Comparison of ENCODE assay signal across 13 mouse cellular contexts in genomic region chr3:32347881-32348280, GRCm38 (mm10). TPM values are rescaled to one million over a fixed set of nuclear protein-coding genes. Genes with fewer than 3 reads are reported as not detected.
DNase-seq lines count a peak whose midpoint lies in the region; ATAC-seq and TF ChIP-seq lines count a peak whose summit lies in the region.
"Had no signal": no experiment of that assay in that cellular context is flagged by ENCODE, and none has a peak within 500 bp of the region (broad histone marks: within the 10 kb centered on the region; RNA-seq: fewer than 3 reads in every experiment).

No protein-coding gene starts in this region.

- peaks cover 11% of the 10 kb centered on the region; the same call in 1 of the 2 replicates for H3K36me3 ChIP-seq in hindbrain, postnatal 0 days (ENCODE audit: insufficient read depth, low read length)
- H3K36me3 ChIP-seq in hindbrain, embryonic 10.5 days, result peaks cover 50% of the 10 kb centered on the region
- peaks cover 11% of the 10 kb centered on the region for H3K36me3 ChIP-seq in myocyte (ENCODE audit: control insufficient read depth, insufficient read depth)
- no peaks in the 10 kb centered on the region for H3K36me3 ChIP-seq in intestine, embryonic 16.5 days (ENCODE audit: control insufficient read depth, insufficient read depth, low read length)
- no peaks in the 10 kb centered on the region for H3K36me3 ChIP-seq in lung, postnatal 0 days (ENCODE audit: insufficient read depth, low read length)

- no peak overlapping the region for H3K27ac ChIP-seq in hindbrain, postnatal 0 days
- H3K27ac ChIP-seq in hindbrain, embryonic 10.5 days, result no peak overlapping the region
- no peak overlapping the region for H3K27ac ChIP-seq in intestine, embryonic 16.5 days (ENCODE audit: low read length)
- H3K27ac ChIP-seq in lung, postnatal 0 days (ENCODE audit: low read length), result no peak overlapping the region
- H3K27ac ChIP-seq: heart, embryonic 10.5 days; hindbrain, embryonic 13.5 days; stomach, postnatal 0 days had no signal

- TF ChIP-seq EP300 in lung, postnatal 0 days (IDR thresholded peaks at IDR 0.05), result no peak

- H3ac ChIP-seq in myocyte (ENCODE audit: control insufficient read depth, insufficient read length), result no peak overlapping the region

- no peak for TF ChIP-seq POLR2A in myocyte (IDR thresholded peaks at IDR 0.05; ENCODE audit: insufficient read length, low read depth)

- DNase-seq in hindbrain, postnatal 0 days (ENCODE audit: low spot score), result peak; percentile 61
- DNase-seq in hindbrain, embryonic 10.5 days (ENCODE audit: low spot score), result no peak
- DNase-seq in adipocyte (ENCODE audit: low spot score), result peak; percentile 29
- peak; percentile 48 for DNase-seq in layer of hippocampus, adult 9-10 months (ENCODE audit: low spot score)
- no peak for DNase-seq in c-Kit-positive CD71-positive TER-119-positive erythroid progenitor cells, embryonic 14.5 days (ENCODE audit: low spot score)
- no peak for DNase-seq in lung, postnatal 0 days (ENCODE audit: low spot score)
- DNase-seq: liver, postnatal 0 days had no signal

- H3K4me2 ChIP-seq in hindbrain, postnatal 0 days (ENCODE audit: low read depth, low read length), result no peak overlapping the region
- peak overlapping the region; percentile 18 for H3K4me2 ChIP-seq in myocyte (ENCODE audit: low read depth)
- no peak overlapping the region for H3K4me2 ChIP-seq in intestine, embryonic 16.5 days (ENCODE audit: low read depth, low read length)
- no peak overlapping the region for H3K4me2 ChIP-seq in lung, postnatal 0 days (replicated peaks; ENCODE audit: low read depth, low read length)
- H3K4me2 ChIP-seq: hindbrain, embryonic 13.5 days had no signal

- H3K4me1 ChIP-seq in hindbrain, postnatal 0 days (ENCODE audit: insufficient read depth, low read length), result no peaks in the 10 kb centered on the region; the same call in 1 of the 2 replicates
- H3K4me1 ChIP-seq in hindbrain, embryonic 10.5 days (replicated peaks), result no peaks in the 10 kb centered on the region
- H3K4me1 ChIP-seq in intestine, embryonic 16.5 days (ENCODE audit: control insufficient read depth, insufficient read depth, low read length), result no peaks in the 10 kb centered on the region
- H3K4me1 ChIP-seq in lung, postnatal 0 days (ENCODE audit: insufficient read depth, low read depth, low read length), result no peaks in the 10 kb centered on the region
- H3K4me1 ChIP-seq: heart, embryonic 10.5 days; hindbrain, embryonic 13.5 days had no signal

- no peak for TF ChIP-seq CTCF in hindbrain, postnatal 0 days (IDR thresholded peaks at IDR 0.05; ENCODE audit: low read depth)
- TF ChIP-seq CTCF in lung, postnatal 0 days (IDR thresholded peaks at IDR 0.05), result no peak

- 0 out of 2 replicates have a peak, but pooled peaks have one; percentile 39 for ATAC-seq in hindbrain, postnatal 0 days
- ATAC-seq in intestine, embryonic 16.5 days, result no peak
- no peak for ATAC-seq in lung, postnatal 0 days
- ATAC-seq: CD4-positive, CD25-positive, alpha-beta regulatory T cell, adult 4 months; liver, postnatal 0 days had no signal

- no peak overlapping the region for H3K9ac ChIP-seq in hindbrain, postnatal 0 days (replicated peaks; ENCODE audit: low read length)
- H3K9ac ChIP-seq in intestine, embryonic 16.5 days (ENCODE audit: low read depth, low read length), result no peak overlapping the region
- H3K9ac ChIP-seq in lung, postnatal 0 days (replicated peaks; ENCODE audit: low read depth), result no peak overlapping the region
- H3K9ac ChIP-seq: hindbrain, embryonic 13.5 days; liver, postnatal 0 days had no signal

- H3K4me3 ChIP-seq in hindbrain, postnatal 0 days (ENCODE audit: low read length), result no peak overlapping the region
- H3K4me3 ChIP-seq in hindbrain, embryonic 10.5 days, result no peak overlapping the region
- H3K4me3 ChIP-seq in myocyte, result no peak overlapping the region
- no peak overlapping the region for H3K4me3 ChIP-seq in intestine, embryonic 16.5 days (ENCODE audit: low read length)
- no peak overlapping the region for H3K4me3 ChIP-seq in lung, postnatal 0 days (ENCODE audit: low read depth, low read length)
- H3K4me3 ChIP-seq: heart, embryonic 10.5 days; hindbrain, embryonic 13.5 days had no signal

- no peaks in the 10 kb centered on the region for H3K9me3 ChIP-seq in hindbrain, postnatal 0 days (ENCODE audit: low read length)
- H3K9me3 ChIP-seq in hindbrain, embryonic 10.5 days, result no peaks in the 10 kb centered on the region
- no peaks in the 10 kb centered on the region for H3K9me3 ChIP-seq in intestine, embryonic 16.5 days (ENCODE audit: control insufficient read depth, low read length)
- no peaks in the 10 kb centered on the region for H3K9me3 ChIP-seq in lung, postnatal 0 days (ENCODE audit: low read length)
- H3K9me3 ChIP-seq: heart, embryonic 10.5 days; hindbrain, embryonic 13.5 days had no signal

- peaks cover 28% of the 10 kb centered on the region for H3K79me2 ChIP-seq in myocyte (ENCODE audit: control insufficient read depth, insufficient read depth)

- H3K27me3 ChIP-seq in hindbrain, postnatal 0 days (ENCODE audit: insufficient read depth, low read length), result no peaks in the 10 kb centered on the region
- H3K27me3 ChIP-seq in hindbrain, embryonic 10.5 days (ENCODE audit: insufficient read depth, poor library complexity, severe bottlenecking), result no peaks in the 10 kb centered on the region
- no peaks in the 10 kb centered on the region for H3K27me3 ChIP-seq in myocyte (ENCODE audit: control insufficient read depth, insufficient read depth, insufficient read length)
- no peaks in the 10 kb centered on the region for H3K27me3 ChIP-seq in intestine, embryonic 16.5 days (replicated peaks; ENCODE audit: control insufficient read depth, insufficient read depth, low read length)
- H3K27me3 ChIP-seq in lung, postnatal 0 days (replicated peaks; ENCODE audit: insufficient read depth, low read length), result no peaks in the 10 kb centered on the region
- H3K27me3 ChIP-seq: hindbrain, embryonic 13.5 days had no signal

- 57% methylated on average over 6 of the region's 6 CpGs for WGBS in hindbrain, postnatal 0 days
- WGBS in hindbrain, embryonic 10.5 days, result 95% methylated on average over 6 of the region's 6 CpGs
- 88% methylated on average over 6 of the region's 6 CpGs for WGBS in intestine, embryonic 16.5 days
- WGBS in lung, postnatal 0 days, result 74% methylated on average over 6 of the region's 6 CpGs

TF ChIP-seq in myocyte, 11 proteins besides CTCF, POLR2A, EP300 and RAD21:
- TF ChIP-seq MYOD1 (IDR thresholded peaks at IDR 0.05; ENCODE audit: control insufficient read depth in 1 of 3, insufficient read length in 2 of 3, low read depth in 2 of 3) (no peak), TCF3 (IDR thresholded peaks at IDR 0.05; ENCODE audit: insufficient read length, low read depth) (no peak), USF1 (IDR thresholded peaks at IDR 0.05; ENCODE audit: low read depth) (no peak), SRF (IDR thresholded peaks at IDR 0.05; ENCODE audit: control insufficient read depth, insufficient read length, low read depth) (no peak), POLR2AphosphoS2 (IDR thresholded peaks at IDR 0.05; ENCODE audit: insufficient read length, low read depth) (no peak)

RNA-seq across cellular contexts. Expression of gene Zmat3, which starts 17.9 kb away (rescaled TPM):
- total RNA-seq in hindbrain, postnatal 0 days (2014; rRNA removed), result 13.2 and 23.6 TPM in 2 replicates
- polyA plus RNA-seq in hindbrain, postnatal 0 days (2015; fragmentation: Nextera tagmentation; extraction: Ambion mirVana), result 5.4 and 6.5 TPM in 2 replicates
- 6.6 and 7.8 TPM in 2 replicates for polyA plus RNA-seq in hindbrain, embryonic 10.5 days (2016; fragmentation: Nextera tagmentation; extraction: Ambion mirVana)
- 13.0 TPM for polyA plus RNA-seq in myocyte (2012; fragmentation: generic; extraction: Trizol)
- polyA plus RNA-seq in intestine, embryonic 16.5 days (2015; fragmentation: Nextera tagmentation; extraction: Ambion mirVana), result 2.9 and 3.0 TPM in 2 replicates
- polyA plus RNA-seq in lung, postnatal 0 days (2015; fragmentation: Nextera tagmentation; extraction: Ambion mirVana), result 1.9 and 2.1 TPM in 2 replicates

RNA-seq across cellular contexts. Expression of gene Pik3ca, which starts 49.6 kb away (rescaled TPM):
- total RNA-seq in hindbrain, postnatal 0 days (2014; rRNA removed), result 33.3 and 35.0 TPM in 2 replicates
- 7.9 and 9.0 TPM in 2 replicates for polyA plus RNA-seq in hindbrain, postnatal 0 days (2015; fragmentation: Nextera tagmentation; extraction: Ambion mirVana)
- 6.8 and 7.4 TPM in 2 replicates for polyA plus RNA-seq in hindbrain, embryonic 10.5 days (2016; fragmentation: Nextera tagmentation; extraction: Ambion mirVana)
- 11.7 TPM for polyA plus RNA-seq in myocyte (2012; fragmentation: generic; extraction: Trizol)
- polyA plus RNA-seq in intestine, embryonic 16.5 days (2015; fragmentation: Nextera tagmentation; extraction: Ambion mirVana), result 4.6 and 7.1 TPM in 2 replicates
- polyA plus RNA-seq in lung, postnatal 0 days (2015; fragmentation: Nextera tagmentation; extraction: Ambion mirVana), result 13.4 and 16.0 TPM in 2 replicates

Comparison
In these comparisons a context has a peak if more than half of its experiments do, and no peak if none do; other contexts are left out.
1. DNase-seq: peak in hindbrain, postnatal 0 days (single experiment), adipocyte (single experiment) and layer of hippocampus, adult 9-10 months (single experiment); none in hindbrain, embryonic 10.5 days (single experiment), c-Kit-positive CD71-positive TER-119-positive erythroid progenitor cells, embryonic 14.5 days (single experiment) and lung, postnatal 0 days (single experiment).